Mouse (Mus musculus) CH12.LX (cell line): Measurements from ENCODE around the gene Pde4d. TPM values are rescaled to one million over a fixed set of nuclear protein-coding genes. Genes with fewer than 3 reads are reported as not detected.

ENCODE experiments used
- DNase-seq: peaks from one replicate; pipeline ENCODE4 v3.0.0-alpha.2; 2013; ENCODE audit errors: extremely low read depth
- H3K27ac ChIP-seq: 2 replicates; pipeline ENCODE4 v1.5.1; 2012; ENCODE audit warnings: low read depth, mild to moderate bottlenecking, control low read depth, moderate library complexity; ENCODE audit not compliant: insufficient read depth
- H3K27me3 ChIP-seq: replicated peaks from 2 replicates; pipeline ENCODE3; 2012; ENCODE audit warnings: inconsistent platforms
- H3K36me3 ChIP-seq, 2 experiments: replicated peaks in 1 of 2; 2 replicates each; pipeline versions ENCODE3 to v1.6.1; 2012; ENCODE audit warnings: inconsistent platforms in 1 of 2, low read length in 1 of 2, mild to moderate bottlenecking in 1 of 2, mixed read lengths in 1 of 2, moderate library complexity in 1 of 2; ENCODE audit not compliant: control insufficient read depth in 1 of 2, insufficient read depth in 1 of 2
- H3K4me1 ChIP-seq, 2 experiments: 2 replicates each; pipeline ENCODE4 v1.6.1; 2012; ENCODE audit warnings: inconsistent platforms in 1 of 2, moderate library complexity in 1 of 2; ENCODE audit not compliant: insufficient read depth in 2 of 2, control insufficient read depth in 1 of 2
- H3K4me2 ChIP-seq: 2 replicates; pipeline ENCODE4 v1.6.1; 2012; ENCODE audit warnings: low read depth, mild to moderate bottlenecking, control low read depth; ENCODE audit not compliant: poor library complexity, insufficient read depth, severe bottlenecking
- H3K4me3 ChIP-seq, 3 experiments: fragments of 150-350 bp in 1 of 3; sonication (generic) in 1 of 3; replicated peaks in 1 of 3; 2 replicates each; pipeline versions ENCODE3 to v1.5.1; 2011 to 2012; ENCODE audit warnings: low read depth in 2 of 3, low read length in 2 of 3, mild to moderate bottlenecking in 2 of 3, moderate library complexity in 2 of 3, control low read depth in 1 of 3, improper control_type of control experiment in 1 of 3, inconsistent platforms in 1 of 3, mixed read lengths in 1 of 3; ENCODE audit not compliant: poor library complexity in 1 of 3
- H3K79me2 ChIP-seq: replicated peaks from 2 replicates; pipeline ENCODE4 v1.6.1; 2012; ENCODE audit warnings: mild to moderate bottlenecking, moderate library complexity; ENCODE audit not compliant: control insufficient read depth, poor library complexity, insufficient read depth, severe bottlenecking; ENCODE audit errors: extremely low read depth
- H3K9ac ChIP-seq: 2 replicates; pipeline ENCODE4 v1.6.1; 2012; ENCODE audit warnings: low read depth, mild to moderate bottlenecking, control low read depth, moderate library complexity; ENCODE audit not compliant: insufficient read depth
- H3K9me3 ChIP-seq: replicated peaks from 2 replicates; pipeline ENCODE3; 2012; ENCODE audit warnings: low read length, inconsistent platforms, mixed read lengths
- BHLHE40 ChIP-seq: IDR thresholded peaks from 2 replicates; pipeline ENCODE4 v1.6.1; 2011; ENCODE audit warnings: mild to moderate bottlenecking, low read depth, low read length, improper control_type of control experiment
- CHD1 ChIP-seq: IDR thresholded peaks from 2 replicates; pipeline ENCODE4 v1.6.1; 2012; ENCODE audit warnings: low read depth, low read length, improper control_type of control experiment, inconsistent platforms
- CHD2 ChIP-seq: IDR thresholded peaks from 2 replicates; pipeline ENCODE4 v1.6.1; 2011; ENCODE audit warnings: low read length, improper control_type of control experiment
- CTCF ChIP-seq, 2 experiments: IDR thresholded peaks in 1 of 2; conservative IDR thresholded peaks in 1 of 2; 2 replicates each; pipeline ENCODE4 v1.5.1; 2011 to 2012; ENCODE audit warnings: low read depth in 2 of 2, low read length in 2 of 2, improper control_type of control experiment in 1 of 2, inconsistent platforms in 1 of 2, mild to moderate bottlenecking in 1 of 2, moderate library complexity in 1 of 2
- ELF1 ChIP-seq: IDR thresholded peaks from 2 replicates; pipeline ENCODE4 v1.6.1; 2014; ENCODE audit warnings: low read depth, mild to moderate bottlenecking, inconsistent platforms, low read length, improper control_type of control experiment
- ETS1 ChIP-seq: conservative IDR thresholded peaks from 2 replicates; pipeline ENCODE4 v1.6.1; 2012; ENCODE audit warnings: low read depth, mild to moderate bottlenecking, inconsistent platforms, low read length, improper control_type of control experiment, moderate library complexity
- HCFC1 ChIP-seq: IDR thresholded peaks from 2 replicates; pipeline ENCODE4 v1.6.1; 2012; ENCODE audit warnings: low read depth, mild to moderate bottlenecking, inconsistent platforms, low read length, improper control_type of control experiment
- IRF4 ChIP-seq: IDR thresholded peaks from 2 replicates; pipeline ENCODE4 v1.6.1; 2014; ENCODE audit warnings: low read depth, mild to moderate bottlenecking, inconsistent platforms, low read length, improper control_type of control experiment
- JUN ChIP-seq: IDR thresholded peaks from 2 replicates; pipeline ENCODE4 v1.6.1; 2011; ENCODE audit warnings: low read depth, mild to moderate bottlenecking, low read length, improper control_type of control experiment, moderate library complexity; ENCODE audit not compliant: insufficient read depth
- KAT2A ChIP-seq: IDR thresholded peaks from 2 replicates; pipeline ENCODE4 v1.6.1; 2012; ENCODE audit warnings: low read length, improper control_type of control experiment, inconsistent platforms; ENCODE audit not compliant: insufficient replicate concordance
- MAZ ChIP-seq: IDR thresholded peaks from 2 replicates; pipeline ENCODE4 v1.6.1; 2012; ENCODE audit warnings: low read depth, mild to moderate bottlenecking, inconsistent platforms, low read length, improper control_type of control experiment, moderate library complexity
- MXI1 ChIP-seq: IDR thresholded peaks from 2 replicates; pipeline ENCODE4 v1.6.1; 2011; ENCODE audit warnings: mild to moderate bottlenecking, low read depth, low read length, improper control_type of control experiment
- MYC ChIP-seq: IDR thresholded peaks from 2 replicates; pipeline ENCODE4 v1.6.1; 2011; ENCODE audit warnings: low read depth, mild to moderate bottlenecking, improper control_type of control experiment, low read length
- NRF1 ChIP-seq: IDR thresholded peaks from 2 replicates; pipeline ENCODE4 v1.6.1; 2014; ENCODE audit warnings: low read depth, mild to moderate bottlenecking, inconsistent platforms, low read length, improper control_type of control experiment, moderate library complexity
- PAX5 ChIP-seq: IDR thresholded peaks from 2 replicates; pipeline ENCODE4 v1.6.1; 2012; ENCODE audit warnings: low read length, inconsistent platforms, mixed read lengths
- POLR2A ChIP-seq: IDR thresholded peaks from 2 replicates; pipeline ENCODE4 v1.6.1; 2011; ENCODE audit warnings: low read depth, mild to moderate bottlenecking, improper control_type of control experiment, low read length
- RAD21 ChIP-seq: IDR thresholded peaks from 2 replicates; pipeline ENCODE4 v1.6.1; 2011; ENCODE audit warnings: low read depth, mild to moderate bottlenecking, low read length, improper control_type of control experiment, moderate library complexity
- RCOR1 ChIP-seq: conservative IDR thresholded peaks from 2 replicates; pipeline ENCODE4 v1.6.1; 2012; ENCODE audit warnings: low read depth, mild to moderate bottlenecking, inconsistent platforms, low read length, improper control_type of control experiment
- SMC3 ChIP-seq: IDR thresholded peaks from 2 replicates; pipeline ENCODE4 v1.6.1; 2011; ENCODE audit warnings: low read depth, low read length, improper control_type of control experiment
- TCF12 ChIP-seq: IDR thresholded peaks from 2 replicates; pipeline ENCODE4 v1.6.1; 2014; ENCODE audit warnings: low read depth, mild to moderate bottlenecking, inconsistent platforms, low read length, improper control_type of control experiment
- UBTF ChIP-seq: IDR thresholded peaks from 2 replicates; pipeline ENCODE4 v1.6.1; 2012; ENCODE audit warnings: low read depth, mild to moderate bottlenecking, inconsistent platforms, low read length, improper control_type of control experiment, moderate library complexity
- USF2 ChIP-seq: conservative IDR thresholded peaks from 2 replicates; pipeline ENCODE4 v1.6.1; 2011; ENCODE audit warnings: low read depth, low read length, improper control_type of control experiment
- ZKSCAN1 ChIP-seq: IDR thresholded peaks from 2 replicates; pipeline ENCODE4 v1.6.1; 2012; ENCODE audit warnings: low read depth, inconsistent platforms, low read length, improper control_type of control experiment, borderline replicate concordance
- ZMIZ1 ChIP-seq: IDR thresholded peaks from 2 replicates; pipeline ENCODE4 v1.6.1; 2012; ENCODE audit warnings: low read depth, mild to moderate bottlenecking, inconsistent platforms, low read length, improper control_type of control experiment
- dilution Hi-C: fragments of 300-500 bp; cut with MboI; formaldehyde crosslinking; loops from 2 replicates; pipeline ENCODE4 v1.14.3; 2020; ENCODE audit warnings: low sequenced_read_pairs; ENCODE audit not compliant: extremely low pct_unique_long_range_greater_than_20kb, extremely low pct_ligation_motif_present
- in situ Hi-C: fragments of 300-500 bp; cut with MboI; formaldehyde crosslinking; loops from 3 replicates; pipeline ENCODE4 v1.14.3; 2019; ENCODE audit warnings: low sequenced_read_pairs, low pct_ligation_motif_present, low pct_unique_long_range_greater_than_20kb, mixed read lengths
- polyA plus RNA-seq: library from polyadenylated mRNA; unstranded; fragments of >175 nt; gene quantifications from 2 replicates; pipeline ENCODE4 v1.2.1, GENCODE M21; 2012; ENCODE audit warnings: low read depth; ENCODE audit not compliant: insufficient read length
- total RNA-seq, 2 experiments: library from RNA; depleted of rRNA; stranded (reverse); fragments of 300-350 nt in 1 of 2; fragments of >200 nt in 1 of 2; gene quantifications; 2 replicates each; pipeline ENCODE4 v1.2.3; 2012 to 2014

Pde4d gene
- total and polyA plus RNA-seq, 3 experiments, result not detected

DNA sequence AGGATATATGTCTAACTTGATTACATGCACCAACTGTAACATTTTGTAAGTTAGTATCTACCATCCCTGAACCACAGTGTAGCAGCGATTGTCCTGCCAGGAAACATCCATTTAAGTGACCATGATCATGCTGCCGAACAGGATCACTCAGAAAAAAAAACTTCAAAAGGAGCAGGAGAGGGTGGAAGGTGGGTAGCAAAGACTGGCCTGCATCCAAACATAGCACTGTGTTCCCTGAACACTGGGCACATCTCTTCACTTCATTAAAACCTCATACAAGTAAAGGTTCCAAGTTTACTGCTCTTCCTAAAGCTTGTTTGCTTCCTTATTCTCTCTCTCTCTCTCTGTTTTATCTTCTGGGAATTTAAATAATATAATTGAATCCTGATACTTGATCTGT lies 1256.4 kb downstream of the Pde4d start:
- dilution Hi-C loops, result no loop called here
- no peaks in the 10 kb centered on the region for H3K36me3 ChIP-seq
- TF ChIP-seq NRF1, result no peak
- TF ChIP-seq ZKSCAN1, result no peak
- TF ChIP-seq RCOR1, result no peak
- no peak for TF ChIP-seq CHD1
- TF ChIP-seq PAX5, result no peak
- no peak for TF ChIP-seq KAT2A
- no peak for TF ChIP-seq UBTF
- TF ChIP-seq RAD21, result no peak
- no peak for TF ChIP-seq JUN
- no peak for TF ChIP-seq HCFC1
- TF ChIP-seq SMC3, result no peak
- TF ChIP-seq TCF12, result no peak
- TF ChIP-seq CHD2, result no peak
- no peak for TF ChIP-seq MYC
- TF ChIP-seq MXI1, result no peak
- no peak for TF ChIP-seq BHLHE40
- TF ChIP-seq ELF1, result no peak
- TF ChIP-seq ZMIZ1, result no peak
- TF ChIP-seq IRF4, result no peak
- no peak for TF ChIP-seq USF2
- TF ChIP-seq, all 38 proteins: peak for 0

DNA sequence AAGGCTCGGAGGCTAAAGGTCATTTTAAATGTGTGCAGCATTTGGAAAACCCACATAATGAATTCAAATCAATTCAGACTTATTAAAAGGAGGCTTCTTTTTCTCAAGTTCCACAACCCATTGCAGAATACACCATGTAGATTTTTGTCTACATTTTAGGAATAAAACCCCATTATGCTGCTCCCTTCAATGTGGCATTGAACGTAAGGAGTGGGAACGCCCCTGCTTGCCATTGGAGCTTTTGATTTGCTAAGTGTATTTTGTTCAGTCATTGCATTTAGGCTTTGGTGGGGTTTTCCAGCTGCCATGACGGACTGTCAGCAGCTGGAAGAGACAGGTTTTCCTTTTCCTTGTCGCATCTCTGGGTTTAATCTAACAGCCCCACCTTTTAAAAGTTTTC lies 1256.8 kb downstream of the Pde4d start:
- in situ Hi-C loops, result no loop called here
- H3K27me3 ChIP-seq, result no peaks in the 10 kb centered on the region
- no peaks in the 10 kb centered on the region for H3K4me1 ChIP-seq
- H3K4me3 ChIP-seq, result no peak overlapping the region
- no peaks in the 10 kb centered on the region for H3K79me2 ChIP-seq
- no peaks in the 10 kb centered on the region for H3K36me3 ChIP-seq
- no peak overlapping the region for H3K27ac ChIP-seq
- H3K9me3 ChIP-seq, result peaks cover 45% of the 10 kb centered on the region
- dilution Hi-C loops, result no loop called here
- TF ChIP-seq POLR2A (no peak), USF2 (no peak), HCFC1 (no peak), CHD1 (no peak), NRF1 (no peak), ETS1 (no peak), MYC (no peak), ZMIZ1 (no peak), MAZ (no peak), CTCF (conservative IDR thresholded peaks at IDR 0.05 in 1 of 2, IDR thresholded peaks at IDR 0.05 in 1 of 2; ENCODE audit: low read depth in 2 of 2, low read length in 2 of 2) (no peak), BHLHE40 (no peak)
- no peak overlapping the region for H3K9ac ChIP-seq
- H3K4me2 ChIP-seq, result no peak overlapping the region
- DNase-seq, result no peak

More for the DNA sequence above, 1256.4 kb downstream of the Pde4d start:
- no peak overlapping the region for H3K4me2 ChIP-seq
- DNase-seq, result no peak
- H3K9ac ChIP-seq, result no peak overlapping the region
- no peaks in the 10 kb centered on the region for H3K27me3 ChIP-seq
- H3K9me3 ChIP-seq, result peaks cover 45% of the 10 kb centered on the region
- in situ Hi-C loops, result no loop called here
- H3K4me3 ChIP-seq, result no peak overlapping the region
- H3K79me2 ChIP-seq, result no peaks in the 10 kb centered on the region
- H3K27ac ChIP-seq, result no peak overlapping the region
- no peaks in the 10 kb centered on the region for H3K4me1 ChIP-seq
